Mouse (Mus musculus) brown adipose tissue, adult 24 weeks (tissue): ENCODE data around the gene Defa34. TPM values are rescaled to one million over a fixed set of nuclear protein-coding genes. Genes with fewer than 3 reads are reported as not detected.
"Not testable (repeated sequence)": the region's sequence is repeated elsewhere in the genome, so short reads cannot be mapped to it uniquely, and the experiment has no call there.

Experiments used
- H3K27ac ChIP-seq: fragments of 200-500 bp; replicated peaks from 2 replicates; pipeline ENCODE4 v1.5.1; 2012; ENCODE audit warnings: low read depth, mild to moderate bottlenecking, low read length
- H3K4me1 ChIP-seq: fragments of 200-500 bp; 2 replicates; pipeline ENCODE4 v1.6.1; 2012; ENCODE audit warnings: low read length, mixed read lengths; ENCODE audit not compliant: control insufficient read depth, insufficient read depth, insufficient read length
- H3K4me3 ChIP-seq: fragments of 200-500 bp; 2 replicates; pipeline ENCODE4 v1.5.1; 2012; ENCODE audit warnings: low read depth, mild to moderate bottlenecking, low read length, moderate library complexity; ENCODE audit not compliant: insufficient read depth
- polyA plus RNA-seq: library from polyadenylated mRNA; stranded (reverse); fragments of >200 nt; gene quantifications from 2 replicates; pipeline ENCODE4 v1.2.4, GENCODE M21; 2012; ENCODE audit not compliant: missing spikeins, insufficient read depth, insufficient read length

Gene Defa34
- polyA plus RNA-seq, result not detected in 2 replicates

DNA sequence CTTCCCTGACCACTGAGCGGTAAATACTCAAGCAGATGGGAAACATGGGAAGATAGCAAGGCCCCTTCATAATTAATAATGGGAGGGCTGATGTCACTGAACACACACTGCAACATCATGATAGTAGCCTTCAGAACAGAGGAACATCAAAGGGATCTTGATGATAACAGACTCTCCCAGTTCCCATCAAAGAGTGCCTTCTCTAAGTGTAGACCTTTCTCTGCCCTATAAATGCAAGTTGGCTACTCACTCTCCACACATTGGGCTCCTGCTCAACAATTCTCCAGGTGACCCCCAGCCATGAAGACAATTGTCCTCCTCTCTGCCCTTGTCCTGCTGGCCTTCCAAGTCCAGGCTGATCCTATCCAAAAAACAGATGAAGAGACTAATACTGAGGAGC, at the start of gene Defa34:
TSS of gene Defa34 (plus strand) at position 301 of the 400 bp plus-strand sequence.
- H3K4me1 ChIP-seq, H3K4me3 ChIP-seq, H3K27ac ChIP-seq: not testable (repeated sequence)

DNA sequence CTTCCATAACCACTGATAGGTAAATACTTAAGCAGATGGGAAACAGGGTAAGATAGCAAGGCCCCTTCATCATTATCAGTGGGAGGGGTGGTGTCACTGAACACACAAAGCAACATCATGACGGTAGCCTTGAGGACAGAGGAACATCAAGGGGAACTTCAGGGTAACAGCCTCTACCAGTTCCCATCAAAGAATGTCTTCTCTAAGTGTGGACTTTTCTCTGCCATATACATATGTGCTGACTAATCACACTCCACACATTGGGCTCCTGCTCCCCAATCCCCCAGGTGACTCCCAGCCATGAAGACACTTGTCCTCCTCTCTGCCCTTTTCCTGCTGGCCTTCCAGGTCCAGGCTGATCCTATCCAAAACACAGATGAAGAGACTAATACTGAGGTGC, 47.7 kb upstream of the Defa34 start, which contains the start of gene Defa26:
TSS of gene Defa26 (plus strand) at position 301 of the 400 bp plus-strand sequence.
- H3K27ac ChIP-seq, H3K4me3 ChIP-seq, H3K4me1 ChIP-seq: not testable (repeated sequence)

DNA sequence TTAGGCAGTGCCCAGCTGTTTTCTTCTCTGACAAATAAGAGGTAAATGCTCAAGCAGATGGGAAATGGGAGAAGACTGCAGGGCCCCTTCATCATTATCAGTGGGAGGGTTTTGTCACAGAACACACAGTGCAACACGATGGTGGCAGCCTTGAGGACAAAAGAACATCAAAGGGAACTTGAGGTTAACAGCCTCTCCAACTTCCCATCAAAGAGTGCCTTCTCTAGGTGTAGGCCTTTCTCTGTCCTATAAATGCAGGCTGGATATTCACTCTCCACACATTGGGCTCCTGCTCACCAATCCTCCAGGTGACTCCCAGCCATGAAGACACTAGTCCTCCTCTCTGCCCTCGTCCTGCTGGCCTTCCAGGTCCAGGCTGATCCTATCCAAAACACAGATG, 10.1 kb upstream of the Defa34 start, which contains the start of gene Defa17:
TSS of gene Defa17 (plus strand) at position 301 of the 400 bp plus-strand sequence.
- H3K27ac ChIP-seq, H3K4me1 ChIP-seq, H3K4me3 ChIP-seq: not testable (repeated sequence)

DNA sequence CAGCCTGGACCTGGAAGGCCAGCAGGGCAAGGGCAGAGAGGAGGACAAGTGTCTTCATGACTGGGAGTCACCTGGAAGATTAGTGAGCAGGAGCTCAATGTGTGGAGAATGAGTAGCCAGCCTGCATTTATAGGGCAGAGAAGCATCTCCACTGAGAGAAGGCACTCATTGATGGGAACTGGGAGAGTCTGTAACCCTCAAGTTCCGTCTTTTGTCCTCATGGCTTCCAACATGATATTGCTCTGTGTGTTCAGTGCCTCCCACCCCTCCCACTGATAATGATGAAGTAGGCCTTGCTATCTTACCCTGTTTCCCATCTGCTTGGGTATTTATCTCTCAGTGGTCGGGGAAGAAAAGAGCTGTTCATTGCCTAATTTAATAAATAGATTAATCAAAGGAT, 37.9 kb downstream of the Defa34 start, which contains the start of gene AY761184:
TSS of gene AY761184 (minus strand) at position 101 of the 400 bp plus-strand sequence.
- not testable (repeated sequence) for H3K4me1 ChIP-seq, H3K4me3 ChIP-seq, H3K27ac ChIP-seq

Other genes starting within 250 kb of the Defa34 start
- not detected in 2 replicates for gene Defa36, start 238.4 kb upstream of the Defa34 start, polyA plus RNA-seq
- gene Gm7849, start 209.2 kb upstream of the Defa34 start, polyA plus RNA-seq, result not detected in 2 replicates
- gene Defa20, start 156.5 kb upstream of the Defa34 start, polyA plus RNA-seq, result not detected in 2 replicates
- not detected in 2 replicates for gene Defa32, start 136.8 kb upstream of the Defa34 start, polyA plus RNA-seq
- gene Defa37, start 100.4 kb upstream of the Defa34 start, polyA plus RNA-seq, result not detected in 2 replicates
- gene Defa28, start 82.8 kb upstream of the Defa34 start, polyA plus RNA-seq, result not detected in 2 replicates
- not detected in 2 replicates for gene Gm7861, start 71.3 kb upstream of the Defa34 start, polyA plus RNA-seq
- not detected in 2 replicates for gene Defa26, start 47.6 kb upstream of the Defa34 start, polyA plus RNA-seq
- gene Defa17, start 10.0 kb upstream of the Defa34 start, polyA plus RNA-seq, result not detected in 2 replicates
- gene AY761184, start 37.8 kb downstream of the Defa34 start, polyA plus RNA-seq, result not detected in 2 replicates
- gene Defa24, start 68.7 kb downstream of the Defa34 start, polyA plus RNA-seq, result not detected in 2 replicates
- not detected in 2 replicates for gene Defb50, start 157.7 kb downstream of the Defa34 start, polyA plus RNA-seq
- not detected in 2 replicates for gene Defb2, start 174.1 kb downstream of the Defa34 start, polyA plus RNA-seq
- not detected in 2 replicates for gene Defb10, start 193.1 kb downstream of the Defa34 start, polyA plus RNA-seq
- not detected in 2 replicates for gene Defb9, start 219.6 kb downstream of the Defa34 start, polyA plus RNA-seq
- gene Defb11, start 240.6 kb downstream of the Defa34 start, polyA plus RNA-seq, result not detected in 2 replicates